Comparison of ENCODE assay signal across 11 mouse cellular contexts in the genomic region with DNA sequence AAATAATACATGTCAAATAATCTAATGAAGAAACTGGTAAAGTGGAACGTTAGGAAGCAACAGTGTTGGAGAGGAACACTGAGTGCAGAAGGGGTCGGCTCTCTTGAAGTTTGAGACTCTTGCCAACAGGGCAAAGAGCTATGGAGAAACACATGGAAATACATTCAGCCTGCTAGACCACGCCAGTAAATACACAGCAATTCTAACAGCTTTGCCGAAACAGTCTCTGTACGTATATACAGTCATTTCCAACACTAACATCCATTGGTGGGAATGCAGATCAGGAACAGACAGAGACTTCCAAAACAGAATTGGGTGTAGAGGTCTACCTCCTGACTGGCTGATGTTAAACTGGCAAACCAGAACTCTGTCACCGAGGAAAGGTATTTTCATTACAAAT. TPM values are rescaled to one million over a fixed set of nuclear protein-coding genes. Genes with fewer than 3 reads are reported as not detected.
DNase-seq lines count a peak whose midpoint lies in the region; ATAC-seq lines count a peak whose summit lies in the region.
"Had no signal": no experiment of that assay in that cellular context is flagged by ENCODE, and none has a peak within 500 bp of the region (broad histone marks: within the 10 kb centered on the region; RNA-seq: fewer than 3 reads in every experiment).

No protein-coding gene starts in this region.

- H3K27me3 ChIP-seq in heart, embryonic 11.5 days (ENCODE audit: control insufficient read depth, insufficient read depth, low read length) = no peaks in the 10 kb centered on the region
- 0 out of 2 replicates have a peak, but pooled peaks cover 8% of the 10 kb centered on the region for H3K27me3 ChIP-seq in midbrain, embryonic 10.5 days (ENCODE audit: low read depth, poor library complexity, severe bottlenecking)
- no peaks in the 10 kb centered on the region for H3K27me3 ChIP-seq in midbrain, embryonic 11.5 days (ENCODE audit: control insufficient read depth, insufficient read depth, low read length)
- H3K27me3 ChIP-seq in intestine, embryonic 16.5 days (replicated peaks; ENCODE audit: control insufficient read depth, insufficient read depth, low read length) = no peaks in the 10 kb centered on the region
- no peaks in the 10 kb centered on the region for H3K27me3 ChIP-seq in stomach, embryonic 15.5 days (replicated peaks)
- H3K27me3 ChIP-seq: Patski had no signal

- H3K9me3 ChIP-seq in heart, embryonic 11.5 days (replicated peaks; ENCODE audit: control insufficient read depth, low read length) = no peaks in the 10 kb centered on the region
- H3K9me3 ChIP-seq in midbrain, embryonic 10.5 days (replicated peaks) = no peaks in the 10 kb centered on the region
- H3K9me3 ChIP-seq in midbrain, embryonic 11.5 days (ENCODE audit: control insufficient read depth, low read length) = no peaks in the 10 kb centered on the region
- H3K9me3 ChIP-seq in intestine, embryonic 16.5 days (ENCODE audit: control insufficient read depth, low read length) = no peaks in the 10 kb centered on the region
- H3K9me3 ChIP-seq in stomach, embryonic 15.5 days = no peaks in the 10 kb centered on the region

- no peak overlapping the region for H3K4me3 ChIP-seq in heart, embryonic 11.5 days (ENCODE audit: low read depth, low read length)
- no peak overlapping the region for H3K4me3 ChIP-seq in midbrain, embryonic 10.5 days
- H3K4me3 ChIP-seq in midbrain, embryonic 11.5 days (ENCODE audit: low read depth, low read length) = no peak overlapping the region
- H3K4me3 ChIP-seq in intestine, embryonic 16.5 days (ENCODE audit: low read length) = no peak overlapping the region
- no peak overlapping the region for H3K4me3 ChIP-seq in stomach, embryonic 15.5 days (replicated peaks)

- H3K27ac ChIP-seq in heart, embryonic 11.5 days (ENCODE audit: low read depth, low read length) = peak overlapping the region; percentile 72
- H3K27ac ChIP-seq in midbrain, embryonic 10.5 days (replicated peaks) = peak overlapping the region; percentile 66
- no peak overlapping the region for H3K27ac ChIP-seq in midbrain, embryonic 11.5 days (ENCODE audit: low read depth, low read length)
- H3K27ac ChIP-seq in intestine, embryonic 16.5 days (ENCODE audit: low read length) = peak overlapping the region; percentile 81
- peak overlapping the region; percentile 72 for H3K27ac ChIP-seq in stomach, embryonic 15.5 days

- no peak for ATAC-seq in heart, embryonic 11.5 days (replicated peaks; ENCODE audit: insufficient number of reproducible peaks, low FRiP score, low TSS enrichment)
- ATAC-seq in midbrain, embryonic 11.5 days (ENCODE audit: low FRiP score) = no peak
- ATAC-seq in intestine, embryonic 16.5 days = no peak
- no peak for ATAC-seq in stomach, embryonic 15.5 days (ENCODE audit: insufficient read depth, low FRiP score, low read depth)
- ATAC-seq: Patski had no signal

- peaks cover 3% of the 10 kb centered on the region; the same call in 1 of the 2 replicates for H3K4me1 ChIP-seq in heart, embryonic 11.5 days (ENCODE audit: control insufficient read depth, insufficient read depth, low read length)
- H3K4me1 ChIP-seq in midbrain, embryonic 10.5 days = peaks cover 62% of the 10 kb centered on the region
- peaks cover 21% of the 10 kb centered on the region for H3K4me1 ChIP-seq in midbrain, embryonic 11.5 days (ENCODE audit: control insufficient read depth, insufficient read depth, low read length)
- H3K4me1 ChIP-seq in intestine, embryonic 16.5 days (ENCODE audit: control insufficient read depth, insufficient read depth, low read length) = peaks cover 23% of the 10 kb centered on the region
- 0 out of 2 replicates have a peak, but pooled peaks cover 14% of the 10 kb centered on the region for H3K4me1 ChIP-seq in stomach, embryonic 15.5 days

- no peak overlapping the region for H3K4me2 ChIP-seq in heart, embryonic 11.5 days
- H3K4me2 ChIP-seq in midbrain, embryonic 11.5 days = no peak overlapping the region
- H3K4me2 ChIP-seq in intestine, embryonic 16.5 days (ENCODE audit: low read depth, low read length) = no peak overlapping the region
- no peak overlapping the region for H3K4me2 ChIP-seq in stomach, embryonic 15.5 days

- H3K36me3 ChIP-seq in heart, embryonic 11.5 days (ENCODE audit: control insufficient read depth, insufficient read depth, low read length) = no peaks in the 10 kb centered on the region
- peaks cover 12% of the 10 kb centered on the region for H3K36me3 ChIP-seq in midbrain, embryonic 10.5 days
- H3K36me3 ChIP-seq in midbrain, embryonic 11.5 days (ENCODE audit: control insufficient read depth, insufficient read depth, low read length) = no peaks in the 10 kb centered on the region
- H3K36me3 ChIP-seq in intestine, embryonic 16.5 days (ENCODE audit: control insufficient read depth, insufficient read depth, low read length) = 0 out of 2 replicates have a peak, but pooled peaks cover 2% of the 10 kb centered on the region
- H3K36me3 ChIP-seq in stomach, embryonic 15.5 days = no peaks in the 10 kb centered on the region

- no peak for DNase-seq in heart, adult 9 months (ENCODE audit: low spot score in 2 of 2)
- no peak for DNase-seq in midbrain, embryonic 10.5 days (ENCODE audit: low spot score)
- no peak for DNase-seq in midbrain, embryonic 11.5 days (ENCODE audit: low spot score, missing footprints)
- no peak for DNase-seq in cerebellum, postnatal 10 days
- no peak for DNase-seq in kidney, postnatal 36 days
- DNase-seq: kidney, adult 2 months; left cerebral cortex, postnatal 4 days had no signal

- H3K9ac ChIP-seq in heart, embryonic 11.5 days (ENCODE audit: low read depth, low read length) = no peak overlapping the region
- H3K9ac ChIP-seq in midbrain, embryonic 11.5 days (ENCODE audit: low read length) = no peak overlapping the region
- H3K9ac ChIP-seq in intestine, embryonic 16.5 days (ENCODE audit: low read depth, low read length) = no peak overlapping the region
- H3K9ac ChIP-seq in stomach, embryonic 15.5 days = no peak overlapping the region

- 79% methylated on average over 6 of the region's 6 CpGs for WGBS in heart, embryonic 11.5 days (ENCODE audit: insufficient replicate concordance)
- 90% methylated on average over 6 of the region's 6 CpGs for WGBS in midbrain, embryonic 10.5 days
- WGBS in midbrain, embryonic 11.5 days = 89% methylated on average over 6 of the region's 6 CpGs
- WGBS in intestine, embryonic 16.5 days = 50% methylated on average over 6 of the region's 6 CpGs
- 58% methylated on average over 6 of the region's 6 CpGs for WGBS in stomach, embryonic 15.5 days

RNA-seq across cellular contexts. Expression of gene Cpa1, which starts 14.5 kb away (rescaled TPM):
- 2.4 and 2.5 TPM in 2 replicates for polyA plus RNA-seq in heart, embryonic 11.5 days (2014; fragmentation: Nextera tagmentation; extraction: Ambion mirVana)
- polyA plus RNA-seq in midbrain, embryonic 10.5 days (2016; fragmentation: Nextera tagmentation; extraction: Ambion mirVana) = 0.19 TPM in 1 of 2 replicates, not detected in the other
- polyA plus RNA-seq in midbrain, embryonic 11.5 days (2014; fragmentation: Nextera tagmentation; extraction: Ambion mirVana) = 0.08 TPM in 1 of 2 replicates, not detected in the other
- polyA plus RNA-seq in intestine, embryonic 16.5 days (2015; fragmentation: Nextera tagmentation; extraction: Ambion mirVana) = 358 and 408 TPM in 2 replicates
- 732 and 1,077 TPM in 2 replicates for polyA plus RNA-seq in stomach, embryonic 15.5 days (2015; fragmentation: Nextera tagmentation; extraction: Ambion mirVana)
- polyA plus RNA-seq: Patski had no signal

RNA-seq across cellular contexts. Expression of gene Cep41, which starts 40.0 kb away (rescaled TPM):
- polyA plus RNA-seq in heart, embryonic 11.5 days (2014; fragmentation: Nextera tagmentation; extraction: Ambion mirVana) = 10.9 and 11.0 TPM in 2 replicates
- polyA plus RNA-seq in midbrain, embryonic 10.5 days (2016; fragmentation: Nextera tagmentation; extraction: Ambion mirVana) = 19.8 and 24.0 TPM in 2 replicates
- polyA plus RNA-seq in midbrain, embryonic 11.5 days (2014; fragmentation: Nextera tagmentation; extraction: Ambion mirVana) = 23.8 and 24.5 TPM in 2 replicates
- 6.2 and 6.6 TPM in 2 replicates for polyA plus RNA-seq in intestine, embryonic 16.5 days (2015; fragmentation: Nextera tagmentation; extraction: Ambion mirVana)
- polyA plus RNA-seq in stomach, embryonic 15.5 days (2015; fragmentation: Nextera tagmentation; extraction: Ambion mirVana) = 10.0 and 11.5 TPM in 2 replicates

RNA-seq across cellular contexts. Expression of gene Cpa5, which starts 42.7 kb away (rescaled TPM):
- 1.4 and 2.7 TPM in 2 replicates for polyA plus RNA-seq in heart, embryonic 11.5 days (2014; fragmentation: Nextera tagmentation; extraction: Ambion mirVana)
- 0.30 and 0.74 TPM in 2 replicates for polyA plus RNA-seq in midbrain, embryonic 10.5 days (2016; fragmentation: Nextera tagmentation; extraction: Ambion mirVana)
- 0.25 and 0.46 TPM in 2 replicates for polyA plus RNA-seq in midbrain, embryonic 11.5 days (2014; fragmentation: Nextera tagmentation; extraction: Ambion mirVana)
- not detected in 2 replicates for polyA plus RNA-seq in intestine, embryonic 16.5 days (2015; fragmentation: Nextera tagmentation; extraction: Ambion mirVana)
- 0.14 and 0.21 TPM in 2 replicates for polyA plus RNA-seq in stomach, embryonic 15.5 days (2015; fragmentation: Nextera tagmentation; extraction: Ambion mirVana)
- polyA plus RNA-seq: kidney, adult 2 months had no signal

Comparison
In these comparisons a context has a peak if more than half of its experiments do, and no peak if none do; other contexts are left out.
1. RNA of gene Cpa1, which starts 14.5 kb away (polyA plus RNA-seq): 732 to 1,077 TPM in stomach, embryonic 15.5 days and 358 to 408 TPM in intestine, embryonic 16.5 days; 2.4 to 2.5 TPM in heart, embryonic 11.5 days, 0.19 TPM in midbrain, embryonic 10.5 days and 0.08 TPM in midbrain, embryonic 11.5 days; every median in the first group is over 100 times any median in the second.